Mouse (Mus musculus) ovary, postnatal 14 days (tissue): ENCODE measurements around the gene Cdca8.

Source experiments
- DNase-seq: peaks from one replicate; pipeline ENCODE4 v3.0.0; 2022; ENCODE audit warnings: low spot score

Gene Cdca8

GRCm38 (mm10) chr4:124880599-124880998, 58.5 kb downstream of the Cdca8 start, which contains the start of gene Epha10:
Epha10 (plus strand) TSS chr4:124880899.
- DNase-seq: no peak

DNA sequence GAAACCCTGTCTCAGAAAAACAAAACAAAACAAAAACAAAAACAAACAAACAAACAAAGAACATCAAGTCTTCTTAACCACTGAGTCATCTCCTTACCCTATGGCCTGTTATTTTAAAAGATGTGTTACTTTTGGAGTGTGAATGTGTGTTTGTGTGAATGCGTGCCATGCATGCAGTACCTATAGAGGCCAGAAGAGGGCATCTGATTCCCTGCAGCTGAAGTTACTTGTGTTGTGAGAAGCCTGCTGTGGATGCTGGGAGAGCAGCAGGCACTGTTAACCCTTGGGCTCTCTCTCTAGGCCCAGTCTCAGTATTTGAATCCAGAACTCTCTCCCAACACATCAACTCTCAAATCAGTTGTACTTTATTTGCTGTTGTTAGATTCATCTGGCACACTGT, 66.4 kb downstream of the Cdca8 start:
- DNase-seq: no peak
